Mouse (Mus musculus) kidney, embryonic 14.5 days (tissue): ENCODE results near the gene Oaz3. TPM values are rescaled to one million over a fixed set of nuclear protein-coding genes. Genes with fewer than 3 reads are reported as not detected.

Experiments used
- ATAC-seq: fragments of 200-750 bp; cut with Nextera tagmentation; 2 replicates; pipeline ENCODE4 v1.8.0; 2017; ENCODE audit warnings: moderate number of reproducible peaks, mild to moderate bottlenecking, moderate TSS enrichment, moderate library complexity; ENCODE audit not compliant: low FRiP score, low TSS enrichment
- H3K27ac ChIP-seq: fragments of 300-500 bp; sonication (generic); 2 replicates; pipeline ENCODE4 v1.5.1; 2014; ENCODE audit warnings: low read depth, mild to moderate bottlenecking, low read length, moderate library complexity, mixed read lengths
- H3K27me3 ChIP-seq: fragments of 300-500 bp; sonication (generic); 2 replicates; pipeline ENCODE4 v1.6.1; 2014; ENCODE audit warnings: mild to moderate bottlenecking, low read length; ENCODE audit not compliant: control insufficient read depth, insufficient read depth
- H3K36me3 ChIP-seq: fragments of 300-500 bp; sonication (generic); 2 replicates; pipeline ENCODE4 v1.6.1; 2014; ENCODE audit warnings: low read length, mixed read lengths; ENCODE audit not compliant: control insufficient read depth, insufficient read depth
- H3K4me1 ChIP-seq: fragments of 300-500 bp; sonication (generic); 2 replicates; pipeline ENCODE4 v1.6.1; 2014; ENCODE audit warnings: low read length, mixed read lengths; ENCODE audit not compliant: control insufficient read depth, insufficient read depth
- H3K4me2 ChIP-seq: fragments of 300-500 bp; sonication (generic); replicated peaks from 2 replicates; pipeline ENCODE4 v1.6.1; 2014; ENCODE audit warnings: low read depth, mild to moderate bottlenecking, low read length
- H3K4me3 ChIP-seq: fragments of 300-500 bp; sonication (generic); 2 replicates; pipeline ENCODE4 v1.5.1; 2014; ENCODE audit warnings: mild to moderate bottlenecking, low read length
- H3K9ac ChIP-seq: fragments of 300-500 bp; sonication (generic); 2 replicates; pipeline ENCODE4 v1.6.1; 2014; ENCODE audit warnings: low read depth, mild to moderate bottlenecking, low read length, moderate library complexity
- H3K9me3 ChIP-seq: fragments of 300-500 bp; sonication (generic); 2 replicates; pipeline ENCODE4 v1.6.1; 2016; ENCODE audit warnings: low read length; ENCODE audit not compliant: control insufficient read depth
- WGBS: fragments of 180-500 bp; shearing (Covaris S2); extraction: QIAGEN DNeasy Blood & Tissue Kit; methylation state at CpG from one replicate; pipeline ENCODE4 v1.1.7; 2014; 5-methylcytosine and 5-hydroxymethylcytosine counted together
- polyA plus RNA-seq: library from polyadenylated mRNA; unstranded; fragments of >200 nt; fragmentation: Nextera tagmentation; extraction: Ambion mirVana; gene quantifications from 2 replicates; pipeline ENCODE4 v1.2.1, GENCODE M21; 2014

The Oaz3 gene
- polyA plus RNA-seq, 1 experiment from 2014 or later: 0.28 TPM

DNA sequence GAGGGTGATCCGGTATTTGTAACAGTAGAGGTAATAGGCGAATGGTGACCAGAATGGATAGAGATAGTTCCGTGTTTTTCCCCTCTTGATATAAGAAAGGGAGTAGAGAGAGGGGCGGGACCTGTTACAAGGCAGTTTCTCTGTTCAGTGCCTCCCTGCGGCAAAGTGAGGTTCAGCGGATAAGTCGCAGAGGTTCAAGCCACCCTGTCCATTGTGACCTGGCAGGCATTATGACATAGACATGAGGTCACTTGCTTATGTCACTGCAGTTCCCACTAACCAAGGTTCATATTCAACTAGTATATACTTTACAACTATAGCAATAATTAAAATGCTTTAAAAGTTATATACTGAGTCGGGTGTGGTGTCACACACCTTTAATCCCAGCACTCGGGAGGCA is 7.3 kb downstream of the Oaz3 start:
- H3K9ac ChIP-seq: no peak overlapping the region
- no peak for ATAC-seq
- WGBS: 84% methylated on average over 9 of the region's 9 CpGs
- H3K4me3 ChIP-seq: no peak overlapping the region
- H3K27ac ChIP-seq: no peak overlapping the region
- no peaks in the 10 kb centered on the region for H3K4me1 ChIP-seq
- H3K4me2 ChIP-seq: no peak overlapping the region
- no peaks in the 10 kb centered on the region for H3K36me3 ChIP-seq
- 0 out of 2 replicates have a peak, but pooled peaks cover 2% of the 10 kb centered on the region for H3K27me3 ChIP-seq
- H3K9me3 ChIP-seq: no peaks in the 10 kb centered on the region

GRCm38 (mm10) chr3:94434305-94434704 is 9.4 kb downstream of the Oaz3 start:
- H3K4me3 ChIP-seq: no peak overlapping the region
- WGBS: 84% methylated on average over 2 of the region's 2 CpGs
- H3K27me3 ChIP-seq: no peaks in the 10 kb centered on the region
- no peaks in the 10 kb centered on the region for H3K9me3 ChIP-seq
- no peaks in the 10 kb centered on the region for H3K4me1 ChIP-seq
- H3K4me2 ChIP-seq: no peak overlapping the region
- H3K9ac ChIP-seq: no peak overlapping the region
- ATAC-seq: no peak
- no peaks in the 10 kb centered on the region for H3K36me3 ChIP-seq
- H3K27ac ChIP-seq: no peak overlapping the region

DNA sequence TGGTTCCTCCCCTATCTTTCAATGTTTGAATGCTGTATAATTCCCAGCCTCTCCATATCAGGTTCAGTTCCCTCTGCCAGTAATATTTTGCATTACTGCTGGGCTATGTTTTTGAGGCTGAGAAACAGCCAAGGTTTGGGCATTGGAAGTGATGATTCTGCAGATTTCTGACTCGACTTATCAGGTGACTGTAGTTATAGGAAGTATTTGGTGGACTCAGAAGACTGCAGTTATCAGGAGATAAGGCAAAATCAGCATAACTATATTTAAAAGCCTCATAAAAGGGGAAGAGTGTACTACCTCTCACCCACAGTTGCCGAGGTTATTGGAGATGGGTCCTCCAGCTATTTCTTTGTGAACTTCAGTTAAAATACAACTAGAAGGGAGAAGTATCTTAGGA is 12.7 kb downstream of the Oaz3 start:
- H3K4me2 ChIP-seq: no peak overlapping the region
- WGBS: 86% methylated on average over 2 of the region's 2 CpGs
- no peak overlapping the region for H3K9ac ChIP-seq
- H3K27ac ChIP-seq: no peak overlapping the region
- H3K9me3 ChIP-seq: no peaks in the 10 kb centered on the region
- no peaks in the 10 kb centered on the region for H3K27me3 ChIP-seq
- H3K4me1 ChIP-seq: no peaks in the 10 kb centered on the region
- H3K4me3 ChIP-seq: no peak overlapping the region
- no peaks in the 10 kb centered on the region for H3K36me3 ChIP-seq
- no peak for ATAC-seq

GRCm38 (mm10) chr3:94413031-94413679 is 30.6 kb downstream of the Oaz3 start, which contains the start of gene Tdrkh:
TSS of gene Tdrkh (plus strand) at chr3:94413273.
- Histone ChIP-seq H3K27me3 (0 out of 2 replicates have a peak, but pooled peaks cover 3% of the 10 kb centered on the region), H3K4me1 (peaks cover 6% of the 10 kb centered on the region; the same call in 1 of the 2 replicates), H3K36me3 (no peaks in the 10 kb centered on the region), H3K4me3 (peak within 1 kb of the TSS; percentile 38), H3K27ac (no peak within 1 kb of the TSS), H3K9me3 (no peaks in the 10 kb centered on the region), H3K4me2 (peak within 1 kb of the TSS; percentile 74), H3K9ac (peak within 1 kb of the TSS; percentile 58)
- WGBS: 9% methylated on average over 52 of the region's 52 CpGs
- peak; percentile 99 for ATAC-seq

DNA sequence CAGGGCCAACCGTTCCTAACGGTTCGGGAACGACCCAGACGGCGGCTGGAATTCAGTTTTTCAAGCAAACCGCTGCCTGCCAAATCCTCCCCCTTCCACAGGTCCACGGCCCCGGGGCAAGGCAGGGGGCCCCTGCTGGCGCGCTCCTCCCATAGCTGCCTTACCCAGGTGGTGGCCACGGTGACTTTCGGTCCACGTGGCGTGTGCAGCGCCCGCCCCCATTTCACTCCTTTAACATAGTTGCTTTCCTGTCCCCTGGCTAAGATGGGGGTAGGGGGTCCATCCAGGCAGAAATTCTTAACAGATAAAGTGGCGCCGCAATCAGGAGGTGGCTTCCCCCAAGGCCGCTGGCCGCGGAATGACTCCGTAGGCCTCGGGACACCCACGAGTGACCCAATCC is 31.2 kb downstream of the Oaz3 start:
- WGBS: 9% methylated on average over 25 of the region's 25 CpGs
- Histone ChIP-seq H3K36me3 (no peaks in the 10 kb centered on the region), H3K4me3 (peak overlapping the region; percentile 38), H3K4me1 (peaks cover 6% of the 10 kb centered on the region; the same call in 1 of the 2 replicates), H3K4me2 (peak overlapping the region; percentile 74), H3K9ac (peak overlapping the region; percentile 25), H3K27me3 (0 out of 2 replicates have a peak, but pooled peaks cover 3% of the 10 kb centered on the region), H3K27ac (no peak overlapping the region), H3K9me3 (no peaks in the 10 kb centered on the region)
- peak; percentile 46 for ATAC-seq

GRCm38 (mm10) chr3:94405561-94405960 is 38.2 kb downstream of the Oaz3 start:
- Histone ChIP-seq H3K4me1 (0 out of 2 replicates have a peak, but pooled peaks cover 5% of the 10 kb centered on the region), H3K4me3 (no peak overlapping the region), H3K4me2 (no peak overlapping the region), H3K36me3 (no peaks in the 10 kb centered on the region), H3K9me3 (no peaks in the 10 kb centered on the region), H3K27me3 (peaks cover 6% of the 10 kb centered on the region), H3K27ac (no peak overlapping the region), H3K9ac (no peak overlapping the region)
- 54% methylated on average over 4 of the region's 4 CpGs for WGBS
- ATAC-seq: 0 out of 2 replicates have a peak, but pooled peaks have one; percentile 16

GRCm38 (mm10) chr3:94404366-94405054 is 39.2 kb downstream of the Oaz3 start:
- 19% methylated on average over 7 of the region's 7 CpGs for WGBS
- Histone ChIP-seq H3K36me3 (no peaks in the 10 kb centered on the region), H3K9me3 (no peaks in the 10 kb centered on the region), H3K4me1 (0 out of 2 replicates have a peak, but pooled peaks cover 5% of the 10 kb centered on the region), H3K4me3 (no peak overlapping the region), H3K4me2 (no peak overlapping the region), H3K27me3 (peaks cover 11% of the 10 kb centered on the region), H3K9ac (no peak overlapping the region), H3K27ac (no peak overlapping the region)
- peak; percentile 47; the same call in 1 of the 2 replicates for ATAC-seq

DNA sequence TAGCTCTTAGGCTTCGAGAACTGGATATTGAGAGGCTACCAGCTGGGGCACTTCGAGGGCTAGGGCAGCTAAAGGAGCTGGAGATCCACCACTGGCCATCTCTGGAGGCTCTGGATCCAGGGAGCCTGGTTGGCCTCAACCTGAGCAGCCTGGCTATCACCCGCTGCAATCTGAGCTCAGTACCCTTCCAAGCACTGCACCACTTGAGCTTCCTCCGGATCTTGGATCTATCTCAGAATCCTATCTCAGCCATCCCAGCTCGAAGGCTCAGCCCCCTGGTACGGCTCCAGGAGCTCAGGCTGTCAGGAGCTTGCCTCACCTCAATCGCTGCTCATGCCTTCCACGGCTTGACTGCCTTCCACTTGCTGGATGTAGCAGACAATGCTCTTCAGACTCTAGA is 41.3 kb downstream of the Oaz3 start:
- Histone ChIP-seq H3K4me2 (no peak overlapping the region), H3K9me3 (no peaks in the 10 kb centered on the region), H3K9ac (no peak overlapping the region), H3K27me3 (peaks cover 13% of the 10 kb centered on the region), H3K4me3 (no peak overlapping the region), H3K36me3 (no peaks in the 10 kb centered on the region), H3K27ac (no peak overlapping the region), H3K4me1 (0 out of 2 replicates have a peak, but pooled peaks cover 5% of the 10 kb centered on the region)
- no peak for ATAC-seq
- WGBS: 70% methylated on average over 8 of the region's 8 CpGs
